Mouse (Mus musculus) embryonic facial prominence, embryonic 14.5 days (tissue): Measurements from ENCODE around the gene Polh. TPM values are rescaled to one million over a fixed set of nuclear protein-coding genes. Genes with fewer than 3 reads are reported as not detected.
A peak's percentile ranks its signal among the peaks of the same experiment; 100 is the strongest.

Experiments used
- ATAC-seq: fragments of 200-750 bp; cut with Nextera tagmentation; 2 replicates; pipeline ENCODE4 v1.8.0; 2017; ENCODE audit warnings: low read depth, moderate number of reproducible peaks, moderate TSS enrichment
- DNase-seq: peaks from one replicate; pipeline ENCODE4 v3.0.0-alpha.2; 2015; ENCODE audit warnings: low spot score
- H3K27ac ChIP-seq: fragments of 300-500 bp; sonication (generic); replicated peaks from 2 replicates; pipeline ENCODE4 v1.5.1; 2014; ENCODE audit warnings: low read depth, mild to moderate bottlenecking, low read length, moderate library complexity
- H3K27me3 ChIP-seq: fragments of 300-500 bp; sonication (generic); replicated peaks from 2 replicates; pipeline ENCODE4 v1.6.1; 2014; ENCODE audit warnings: low read length; ENCODE audit not compliant: control insufficient read depth, insufficient read depth
- H3K36me3 ChIP-seq: fragments of 300-500 bp; sonication (generic); 2 replicates; pipeline ENCODE4 v1.6.1; 2014; ENCODE audit warnings: low read length, mixed read lengths; ENCODE audit not compliant: control insufficient read depth, insufficient read depth
- H3K4me1 ChIP-seq: fragments of 300-500 bp; sonication (generic); 2 replicates; pipeline ENCODE4 v1.6.1; 2014; ENCODE audit warnings: antibody characterized with exemption, low read length; ENCODE audit not compliant: control insufficient read depth, insufficient read depth
- H3K4me2 ChIP-seq: fragments of 300-500 bp; sonication (generic); 2 replicates; pipeline ENCODE4 v1.6.1; 2014; ENCODE audit warnings: low read depth, mild to moderate bottlenecking, low read length, moderate library complexity, mixed read lengths
- H3K4me3 ChIP-seq: fragments of 300-500 bp; sonication (generic); 2 replicates; pipeline ENCODE4 v1.5.1; 2014; ENCODE audit warnings: low read depth, mild to moderate bottlenecking, low read length
- H3K9ac ChIP-seq: fragments of 300-500 bp; sonication (generic); 2 replicates; pipeline ENCODE4 v1.6.1; 2014; ENCODE audit warnings: low read depth, mild to moderate bottlenecking, low read length, moderate library complexity, mixed read lengths
- H3K9me3 ChIP-seq: fragments of 300-500 bp; sonication (generic); 2 replicates; pipeline ENCODE4 v1.6.1; 2016; ENCODE audit warnings: low read length; ENCODE audit not compliant: control insufficient read depth
- WGBS: fragments of 180-500 bp; shearing (Covaris S2); extraction: QIAGEN DNeasy Blood & Tissue Kit; methylation state at CpG from one replicate; pipeline ENCODE4 v1.1.7; 2014; 5-methylcytosine and 5-hydroxymethylcytosine counted together
- polyA plus RNA-seq: library from polyadenylated mRNA; unstranded; fragments of >200 nt; fragmentation: Nextera tagmentation; extraction: Ambion mirVana; gene quantifications from 2 replicates; pipeline ENCODE4 v1.2.1, GENCODE M21; 2014

The Polh gene
- polyA plus RNA-seq, 1 experiment from 2014 or later = 9.4 TPM

DNA sequence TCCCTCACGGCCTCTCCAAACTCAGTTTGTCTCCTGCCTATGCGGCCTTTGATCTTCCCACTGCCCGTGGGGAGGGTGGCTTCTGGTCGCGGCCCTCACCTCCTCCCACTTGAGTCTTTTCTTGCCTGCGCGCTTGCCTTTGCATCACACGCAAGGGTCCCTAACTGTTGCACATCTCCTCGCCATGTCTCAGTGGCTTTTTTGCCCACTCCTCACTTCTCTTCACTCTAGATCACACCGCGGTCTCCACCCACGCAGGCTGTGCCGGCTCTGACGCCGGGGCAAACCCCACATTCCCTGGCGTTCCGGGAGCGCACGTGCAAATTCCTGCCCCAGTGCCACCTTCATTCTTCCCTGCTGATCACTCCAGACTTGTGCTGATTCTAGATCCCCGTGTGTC, 633 bp upstream of the Polh start:
- WGBS = under 1% methylated on average over 19 of the region's 20 CpGs
- H3K9me3 ChIP-seq = no peaks in the 10 kb centered on the region
- no peak; the same call in 1 of the 2 replicates for ATAC-seq
- no peaks in the 10 kb centered on the region for H3K27me3 ChIP-seq
- peaks cover 18% of the 10 kb centered on the region for H3K4me1 ChIP-seq
- H3K4me3 ChIP-seq = peak overlapping the region; percentile 73
- peak; percentile 2 for DNase-seq
- H3K27ac ChIP-seq = peak overlapping the region; percentile 61
- H3K9ac ChIP-seq = peak overlapping the region; percentile 86
- peak overlapping the region; percentile 74 for H3K4me2 ChIP-seq
- peaks cover 47% of the 10 kb centered on the region for H3K36me3 ChIP-seq

DNA sequence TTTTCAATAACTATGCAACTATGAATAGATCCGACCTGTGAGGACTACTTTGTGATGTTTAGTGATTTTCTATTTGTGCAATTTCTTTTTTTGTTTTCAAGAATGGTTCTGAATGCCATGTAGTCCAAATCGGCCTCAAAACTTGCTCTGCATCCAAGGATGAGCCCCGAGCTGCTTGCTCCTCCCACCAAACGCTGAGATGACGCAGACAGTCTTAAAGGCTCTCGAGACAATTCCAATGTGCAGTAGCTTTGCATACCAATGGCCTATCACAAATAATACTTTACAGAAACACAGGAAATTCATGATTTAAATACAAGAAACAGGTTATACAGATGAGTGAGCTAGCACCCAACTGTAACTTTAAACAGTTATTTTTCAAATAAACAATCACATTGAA, 1.3 kb downstream of the Polh start:
- Histone ChIP-seq H3K9me3 (no peaks in the 10 kb centered on the region), H3K27me3 (no peaks in the 10 kb centered on the region), H3K4me1 (peaks cover 18% of the 10 kb centered on the region), H3K27ac (no peak overlapping the region), H3K36me3 (peaks cover 47% of the 10 kb centered on the region), H3K9ac (peak overlapping the region; percentile 86), H3K4me2 (peak overlapping the region; percentile 74), H3K4me3 (peak overlapping the region; percentile 73)
- 58% methylated on average over 6 of the region's 6 CpGs for WGBS
- DNase-seq (no peak), ATAC-seq (no peak)

DNA sequence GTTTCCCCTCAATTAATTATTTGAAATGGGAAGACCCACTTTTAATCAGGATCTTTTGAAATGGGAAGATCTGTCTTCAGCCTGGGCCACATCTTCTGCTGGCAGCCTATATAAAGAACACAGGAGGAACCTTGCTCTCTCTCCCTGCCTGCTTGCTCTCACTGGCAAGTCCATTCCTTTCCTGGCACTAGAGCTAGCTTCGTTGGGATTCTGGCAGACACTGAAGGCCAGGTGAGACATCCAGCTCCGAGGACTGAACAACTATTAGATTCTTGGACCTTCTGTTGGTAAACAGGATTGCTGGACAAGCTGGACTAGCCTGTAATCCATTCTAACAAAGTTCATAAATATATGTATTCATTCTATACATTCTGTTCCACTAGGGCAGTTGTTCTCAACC, 13.6 kb downstream of the Polh start:
- ATAC-seq (no peak), DNase-seq (no peak)
- H3K9me3 ChIP-seq = no peaks in the 10 kb centered on the region
- H3K4me1 ChIP-seq = no peaks in the 10 kb centered on the region
- no peaks in the 10 kb centered on the region for H3K27me3 ChIP-seq
- WGBS = 93% methylated on average over 2 of the region's 2 CpGs
- peaks cover 92% of the 10 kb centered on the region for H3K36me3 ChIP-seq
- no peak overlapping the region for H3K4me2 ChIP-seq
- no peak overlapping the region for H3K27ac ChIP-seq
- no peak overlapping the region for H3K9ac ChIP-seq
- H3K4me3 ChIP-seq = no peak overlapping the region

GRCm38 (mm10) chr17:46182273-46182672, 20.2 kb downstream of the Polh start:
- WGBS = 87% methylated on average over 4 of the region's 4 CpGs
- H3K4me1 ChIP-seq = no peaks in the 10 kb centered on the region
- H3K27me3 ChIP-seq = no peaks in the 10 kb centered on the region
- H3K27ac ChIP-seq = no peak overlapping the region
- ATAC-seq (no peak), DNase-seq (no peak)
- peaks cover 92% of the 10 kb centered on the region for H3K36me3 ChIP-seq
- no peak overlapping the region for H3K4me3 ChIP-seq
- H3K4me2 ChIP-seq = no peak overlapping the region
- H3K9ac ChIP-seq = no peak overlapping the region
- no peaks in the 10 kb centered on the region for H3K9me3 ChIP-seq

GRCm38 (mm10) chr17:46170538-46170937, 31.9 kb downstream of the Polh start:
- Histone ChIP-seq H3K9me3 (no peaks in the 10 kb centered on the region), H3K27me3 (no peaks in the 10 kb centered on the region), H3K4me1 (no peaks in the 10 kb centered on the region), H3K27ac (no peak overlapping the region), H3K4me3 (no peak overlapping the region), H3K4me2 (no peak overlapping the region), H3K9ac (no peak overlapping the region), H3K36me3 (peaks cover 92% of the 10 kb centered on the region)
- ATAC-seq = no peak
- WGBS = 77% methylated on average over 3 of the region's 3 CpGs
- DNase-seq = peak; percentile 56

GRCm38 (mm10) chr17:46168768-46169167, 33.7 kb downstream of the Polh start:
- ATAC-seq = no peak
- DNase-seq = no peak

GRCm38 (mm10) chr17:46168318-46168717, 34.1 kb downstream of the Polh start:
- Histone ChIP-seq H3K9me3 (no peaks in the 10 kb centered on the region), H3K27me3 (no peaks in the 10 kb centered on the region), H3K36me3 (peaks cover 99% of the 10 kb centered on the region), H3K4me1 (no peaks in the 10 kb centered on the region), H3K27ac (no peak overlapping the region), H3K4me3 (no peak overlapping the region), H3K4me2 (no peak overlapping the region), H3K9ac (no peak overlapping the region)
- 0 out of 2 replicates have a peak, but pooled peaks have one; percentile 23 for ATAC-seq
- 41% methylated on average over 5 of the region's 5 CpGs for WGBS
- no peak for DNase-seq

More at GRCm38 (mm10) chr17:46168768-46169167, 33.7 kb downstream of the Polh start:
- H3K9me3 ChIP-seq = no peaks in the 10 kb centered on the region
- H3K27ac ChIP-seq = no peak overlapping the region
- H3K4me2 ChIP-seq = no peak overlapping the region
- no peaks in the 10 kb centered on the region for H3K4me1 ChIP-seq
- H3K9ac ChIP-seq = no peak overlapping the region
- peaks cover 97% of the 10 kb centered on the region for H3K36me3 ChIP-seq
- H3K27me3 ChIP-seq = no peaks in the 10 kb centered on the region
- 93% methylated on average over 5 of the region's 5 CpGs for WGBS
- no peak overlapping the region for H3K4me3 ChIP-seq

DNA sequence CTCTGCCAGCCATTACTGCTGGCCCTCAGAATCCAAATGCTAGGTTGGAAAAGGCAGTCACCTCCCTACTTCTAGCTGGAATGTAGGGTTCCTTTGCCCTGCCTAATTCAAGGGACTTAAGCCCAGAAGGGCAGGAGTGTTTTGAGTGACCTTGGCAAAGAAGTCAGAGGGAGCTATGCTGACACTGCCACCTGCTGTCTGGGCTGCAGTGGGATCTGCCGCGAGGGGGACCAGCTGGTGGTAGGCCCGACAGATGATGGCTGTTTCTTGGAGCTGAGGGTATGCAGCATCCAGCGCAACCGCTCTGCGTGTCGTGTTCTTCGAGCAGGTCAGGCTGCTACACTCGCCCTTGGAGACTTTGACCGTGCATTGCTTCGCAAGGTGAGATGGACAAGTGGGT, 35.4 kb downstream of the Polh start:
- Histone ChIP-seq H3K4me1 (0 out of 2 replicates have a peak, but pooled peaks cover 7% of the 10 kb centered on the region), H3K36me3 (peaks cover 89% of the 10 kb centered on the region), H3K27ac (no peak overlapping the region), H3K27me3 (no peaks in the 10 kb centered on the region), H3K4me3 (no peak overlapping the region), H3K9ac (no peak overlapping the region), H3K9me3 (no peaks in the 10 kb centered on the region), H3K4me2 (no peak overlapping the region)
- 83% methylated on average over 11 of the region's 11 CpGs for WGBS
- DNase-seq (no peak), ATAC-seq (no peak)

- no peak overlapping the region for H3K4me2 ChIP-seq
- no peak for DNase-seq
- no peaks in the 10 kb centered on the region for H3K27me3 ChIP-seq
- 80% methylated on average over 5 of the region's 5 CpGs for whole genome bisulfite sequencing
- peaks cover 83% of the 10 kb centered on the region for H3K36me3 ChIP-seq
- no peak overlapping the region for H3K4me3 ChIP-seq
- H3K9ac ChIP-seq = no peak overlapping the region
- no peak overlapping the region for H3K27ac ChIP-seq
- ATAC-seq = no peak
- H3K4me1 ChIP-seq = peaks cover 12% of the 10 kb centered on the region
- no peaks in the 10 kb centered on the region for H3K9me3 ChIP-seq
These were observed 36.2 kb downstream of the Polh start for GRCm38 (mm10) chr17:46166270-46166669.
